Mouse (Mus musculus) heart, embryonic 12.5 days (tissue): ENCODE measurements around the gene Nckap5. TPM values are rescaled to one million over a fixed set of nuclear protein-coding genes. Genes with fewer than 3 reads are reported as not detected.
"Not testable (repeated sequence)": the region's sequence is repeated elsewhere in the genome, so short reads cannot be mapped to it uniquely, and the experiment has no call there.

Source experiments
- ATAC-seq: fragments of 200-750 bp; cut with Nextera tagmentation; 2 replicates; pipeline ENCODE4 v1.8.0; 2017; ENCODE audit warnings: moderate TSS enrichment, moderate library complexity; ENCODE audit not compliant: insufficient number of reproducible peaks, low FRiP score
- H3K27ac ChIP-seq: fragments of 300-500 bp; sonication (generic); 2 replicates; pipeline ENCODE4 v1.5.1; 2016; ENCODE audit warnings: mild to moderate bottlenecking, moderate library complexity; ENCODE audit not compliant: poor library complexity, severe bottlenecking
- H3K27me3 ChIP-seq: fragments of 300-500 bp; sonication (generic); replicated peaks from 2 replicates; pipeline ENCODE4 v1.6.1; 2016; ENCODE audit warnings: mild to moderate bottlenecking, moderate library complexity
- H3K36me3 ChIP-seq: fragments of 300-500 bp; sonication (generic); 2 replicates; pipeline ENCODE4 v1.6.1; 2016; ENCODE audit warnings: mild to moderate bottlenecking, moderate library complexity
- H3K4me1 ChIP-seq: fragments of 300-500 bp; sonication (generic); replicated peaks from 2 replicates; pipeline ENCODE4 v1.6.1; 2016; ENCODE audit warnings: mild to moderate bottlenecking
- H3K4me2 ChIP-seq: fragments of 300-500 bp; sonication (generic); 2 replicates; pipeline ENCODE4 v1.6.1; 2016; ENCODE audit warnings: mild to moderate bottlenecking, moderate library complexity
- H3K4me3 ChIP-seq: fragments of 300-500 bp; sonication (generic); 2 replicates; pipeline ENCODE4 v1.5.1; 2016; ENCODE audit warnings: mild to moderate bottlenecking
- H3K9ac ChIP-seq: fragments of 300-500 bp; sonication (generic); 2 replicates; pipeline ENCODE4 v1.6.1; 2016; ENCODE audit warnings: mild to moderate bottlenecking, moderate library complexity
- H3K9me3 ChIP-seq: fragments of 300-500 bp; sonication (generic); replicated peaks from 2 replicates; pipeline ENCODE4 v1.6.1; 2016; ENCODE audit warnings: mild to moderate bottlenecking, moderate library complexity
- WGBS: fragments of 180-500 bp; shearing (Covaris S2); methylation state at CpG from one replicate; pipeline ENCODE4 v1.1.7; 2016; 5-methylcytosine and 5-hydroxymethylcytosine counted together
- polyA plus RNA-seq: library from polyadenylated mRNA; unstranded; fragments of >200 nt; fragmentation: Nextera tagmentation; extraction: Ambion mirVana; gene quantifications from 2 replicates; pipeline ENCODE4 v1.2.1, GENCODE M21; 2016

Nckap5 gene
- polyA plus RNA-seq, 1 experiment from 2014 or later, result 3.8 TPM

- Histone ChIP-seq H3K27me3 (no peaks in the 10 kb centered on the region), H3K27ac (no peak overlapping the region), H3K4me1 (no peaks in the 10 kb centered on the region), H3K4me3 (no peak overlapping the region), H3K9ac (no peak overlapping the region), H3K9me3 (no peaks in the 10 kb centered on the region), H3K4me2 (no peak overlapping the region), H3K36me3 (no peaks in the 10 kb centered on the region)
- 67% methylated on average over 3 of the region's 3 CpGs for WGBS
- no peak for ATAC-seq
Observed at GRCm38 (mm10) chr1:126116034-126116433, 714.6 kb downstream of the Nckap5 start.

- Histone ChIP-seq H3K27ac (no peak overlapping the region), H3K4me1 (no peaks in the 10 kb centered on the region), H3K9me3 (no peaks in the 10 kb centered on the region), H3K27me3 (no peaks in the 10 kb centered on the region), H3K4me3 (no peak overlapping the region), H3K36me3 (no peaks in the 10 kb centered on the region), H3K9ac (no peak overlapping the region), H3K4me2 (no peak overlapping the region)
- 71% methylated on average over 3 of the region's 3 CpGs for WGBS
- no peak for ATAC-seq
Observed at GRCm38 (mm10) chr1:126105673-126106256, 724.8 kb downstream of the Nckap5 start.

- Histone ChIP-seq H3K4me3 (no peak overlapping the region), H3K9me3 (no peaks in the 10 kb centered on the region), H3K27me3 (no peaks in the 10 kb centered on the region), H3K4me2 (no peak overlapping the region), H3K4me1 (0 out of 2 replicates have a peak, but pooled peaks cover 7% of the 10 kb centered on the region), H3K27ac (no peak overlapping the region), H3K9ac (no peak overlapping the region), H3K36me3 (no peaks in the 10 kb centered on the region)
- no peak for ATAC-seq
- WGBS, result 60% methylated on average over 4 of the region's 4 CpGs
Observed at GRCm38 (mm10) chr1:126094346-126094745, 736.3 kb downstream of the Nckap5 start.

- H3K9ac ChIP-seq, H3K4me1 ChIP-seq, H3K27me3 ChIP-seq, H3K36me3 ChIP-seq, H3K27ac ChIP-seq, ATAC-seq, H3K4me3 ChIP-seq, H3K9me3 ChIP-seq, H3K4me2 ChIP-seq: not testable (repeated sequence)
- 84% methylated on average over 2 of the region's 2 CpGs for WGBS
Observed at GRCm38 (mm10) chr1:126091979-126092378, 738.6 kb downstream of the Nckap5 start.

GRCm38 (mm10) chr1:126087181-126087580 lies 743.4 kb downstream of the Nckap5 start:
- no peak overlapping the region for H3K27ac ChIP-seq

GRCm38 (mm10) chr1:126076312-126076711 lies 754.3 kb downstream of the Nckap5 start:
- WGBS, result 67% methylated on average over 4 of the region's 4 CpGs

More at GRCm38 (mm10) chr1:126087181-126087580, 743.4 kb downstream of the Nckap5 start:
- no peak overlapping the region for H3K9ac ChIP-seq
- no peaks in the 10 kb centered on the region for H3K9me3 ChIP-seq
- no peak for ATAC-seq
- 83% methylated on average over 7 of the region's 7 CpGs for WGBS
- no peaks in the 10 kb centered on the region for H3K36me3 ChIP-seq
- H3K4me1 ChIP-seq, result no peaks in the 10 kb centered on the region
- no peak overlapping the region for H3K4me2 ChIP-seq
- H3K27me3 ChIP-seq, result no peaks in the 10 kb centered on the region
- no peak overlapping the region for H3K4me3 ChIP-seq

GRCm38 (mm10) chr1:126070861-126071260 lies 759.7 kb downstream of the Nckap5 start:
- no peaks in the 10 kb centered on the region for H3K4me1 ChIP-seq
- no peaks in the 10 kb centered on the region for H3K9me3 ChIP-seq
- H3K4me2 ChIP-seq, result no peak overlapping the region
- no peaks in the 10 kb centered on the region for H3K36me3 ChIP-seq
- no peak overlapping the region for H3K27ac ChIP-seq
- ATAC-seq, result no peak
- H3K27me3 ChIP-seq, result no peaks in the 10 kb centered on the region
- WGBS, result 75% methylated on average over 2 of the region's 2 CpGs
- no peak overlapping the region for H3K4me3 ChIP-seq
- H3K9ac ChIP-seq, result no peak overlapping the region

More at GRCm38 (mm10) chr1:126076312-126076711, 754.3 kb downstream of the Nckap5 start:
- Histone ChIP-seq H3K27ac (no peak overlapping the region), H3K36me3 (no peaks in the 10 kb centered on the region), H3K4me1 (no peaks in the 10 kb centered on the region), H3K4me3 (no peak overlapping the region), H3K4me2 (no peak overlapping the region), H3K27me3 (no peaks in the 10 kb centered on the region), H3K9ac (no peak overlapping the region), H3K9me3 (no peaks in the 10 kb centered on the region)
- no peak for ATAC-seq

- WGBS, result 66% methylated on average over 3 of the region's 3 CpGs
- no peaks in the 10 kb centered on the region for H3K36me3 ChIP-seq
- no peak for ATAC-seq
- no peaks in the 10 kb centered on the region for H3K4me1 ChIP-seq
- H3K4me3 ChIP-seq, result no peak overlapping the region
- no peak overlapping the region for H3K27ac ChIP-seq
- no peak overlapping the region for H3K4me2 ChIP-seq
- H3K9ac ChIP-seq, result no peak overlapping the region
- no peaks in the 10 kb centered on the region for H3K27me3 ChIP-seq
- H3K9me3 ChIP-seq, result no peaks in the 10 kb centered on the region
Observed at GRCm38 (mm10) chr1:126051491-126051890, 779.1 kb downstream of the Nckap5 start.

- H3K9ac ChIP-seq, result no peak overlapping the region
- 86% methylated on average over 5 of the region's 5 CpGs for WGBS
- H3K9me3 ChIP-seq, result no peaks in the 10 kb centered on the region
- no peaks in the 10 kb centered on the region for H3K4me1 ChIP-seq
- no peak overlapping the region for H3K4me3 ChIP-seq
- ATAC-seq, result no peak
- H3K4me2 ChIP-seq, result no peak overlapping the region
- H3K27ac ChIP-seq, result no peak overlapping the region
- no peaks in the 10 kb centered on the region for H3K36me3 ChIP-seq
- no peaks in the 10 kb centered on the region for H3K27me3 ChIP-seq
Observed at GRCm38 (mm10) chr1:126042886-126043285, 787.7 kb downstream of the Nckap5 start.

GRCm38 (mm10) chr1:126027536-126027935 lies 803.1 kb downstream of the Nckap5 start:
- no peak for ATAC-seq

GRCm38 (mm10) chr1:126024518-126024917 lies 806.1 kb downstream of the Nckap5 start:
- Histone ChIP-seq H3K27me3 (no peaks in the 10 kb centered on the region), H3K9ac (no peak overlapping the region), H3K4me3 (no peak overlapping the region), H3K4me1 (0 out of 2 replicates have a peak, but pooled peaks cover 3% of the 10 kb centered on the region), H3K36me3 (no peaks in the 10 kb centered on the region), H3K27ac (no peak overlapping the region), H3K9me3 (no peaks in the 10 kb centered on the region), H3K4me2 (no peak overlapping the region)
- 66% methylated on average over 6 of the region's 6 CpGs for WGBS
- ATAC-seq, result no peak

More at GRCm38 (mm10) chr1:126027536-126027935, 803.1 kb downstream of the Nckap5 start:
- H3K27ac ChIP-seq, result no peak overlapping the region
- H3K9ac ChIP-seq, result no peak overlapping the region
- no peaks in the 10 kb centered on the region for H3K9me3 ChIP-seq
- H3K4me2 ChIP-seq, result no peak overlapping the region
- H3K27me3 ChIP-seq, result no peaks in the 10 kb centered on the region
- 85% methylated on average over 8 of the region's 8 CpGs for WGBS
- 0 out of 2 replicates have a peak, but pooled peaks cover 9% of the 10 kb centered on the region for H3K4me1 ChIP-seq
- H3K36me3 ChIP-seq, result no peaks in the 10 kb centered on the region
- H3K4me3 ChIP-seq, result no peak overlapping the region

GRCm38 (mm10) chr1:126022959-126023358 lies 807.6 kb downstream of the Nckap5 start:
- Histone ChIP-seq H3K27ac (no peak overlapping the region), H3K4me3 (no peak overlapping the region), H3K4me2 (no peak overlapping the region), H3K27me3 (no peaks in the 10 kb centered on the region), H3K9ac (no peak overlapping the region), H3K9me3 (no peaks in the 10 kb centered on the region), H3K36me3 (no peaks in the 10 kb centered on the region), H3K4me1 (0 out of 2 replicates have a peak, but pooled peaks cover 3% of the 10 kb centered on the region)
- 30% methylated on average over 10 of the region's 10 CpGs for WGBS
- no peak for ATAC-seq
